Mouse (Mus musculus): Measurements from ENCODE around the gene St7l.

- TF ChIP-seq POLR2A (IDR thresholded peaks at IDR 0.05; ENCODE audit: extremely low read depth, insufficient read depth, low read length) (no peak), CTCF (IDR thresholded peaks at IDR 0.05; ENCODE audit: extremely low read depth, insufficient read depth, low read length) (no peak)
Observed at GRCm38 (mm10) chr3:104960026-104961000, 96.5 kb downstream of the St7l start.

Measured in cortical plate, adult 2 months (tissue).